Mouse (Mus musculus) heart, adult 9 months (tissue): ENCODE measurements around the gene Grk2.
"Not testable (repeated sequence)": the region's sequence is repeated elsewhere in the genome, so short reads cannot be mapped to it uniquely, and the experiment has no call there.

Experiments
- DNase-seq, 2 experiments: peaks; one replicate each; pipeline ENCODE4 v3.0.0; 2022; ENCODE audit warnings: low spot score in 2 of 2

Grk2 gene

DNA sequence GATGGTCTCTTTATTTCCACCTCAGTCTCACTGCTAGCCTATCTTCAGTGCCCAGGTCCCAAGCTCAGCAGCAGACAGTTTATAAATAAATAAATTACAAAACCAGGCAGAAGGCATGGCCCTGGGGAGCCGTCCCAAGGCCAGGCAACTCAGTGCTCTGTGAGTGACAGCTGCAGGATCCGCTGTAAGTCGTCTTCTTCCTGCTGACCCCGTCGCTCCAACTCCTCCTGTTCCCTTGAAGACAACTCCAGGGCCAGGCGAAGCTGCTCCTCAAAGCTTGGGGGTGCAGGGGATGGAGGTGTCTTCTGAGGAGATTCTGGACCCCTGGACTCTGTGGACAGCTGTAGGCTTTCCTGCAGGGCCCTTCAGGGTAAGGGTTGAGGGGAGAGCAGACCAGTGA, 35.8 kb downstream of the Grk2 start:
- DNase-seq: no peak

GRCm38 (mm10) chr19:4268566-4269361, 37.3 kb downstream of the Grk2 start, which contains the start of gene Ssh3:
Gene Ssh3 (minus strand): TSS chr19:4269180.
- DNase-seq: peak; percentile 60 to 63

DNA sequence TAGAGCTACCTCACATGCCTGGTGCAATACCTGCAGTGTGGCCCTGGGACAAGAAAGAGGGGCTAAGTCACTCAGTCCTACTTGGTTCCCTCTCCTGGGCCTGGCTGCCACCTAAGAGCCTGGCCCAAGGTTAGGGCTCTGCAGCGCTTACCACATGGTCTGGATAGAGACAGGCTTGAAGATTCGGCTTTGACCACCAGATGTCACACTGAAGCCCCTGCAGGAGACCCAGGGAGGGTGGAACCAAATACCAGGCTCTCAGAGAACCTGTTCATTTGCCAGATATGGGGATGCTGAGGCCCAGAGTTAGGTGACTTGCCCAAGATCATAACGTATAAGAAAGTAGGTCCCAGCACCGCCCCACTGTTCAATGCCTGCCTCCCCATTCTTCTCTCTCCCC, 40.1 kb downstream of the Grk2 start:
- DNase-seq: no peak

DNA sequence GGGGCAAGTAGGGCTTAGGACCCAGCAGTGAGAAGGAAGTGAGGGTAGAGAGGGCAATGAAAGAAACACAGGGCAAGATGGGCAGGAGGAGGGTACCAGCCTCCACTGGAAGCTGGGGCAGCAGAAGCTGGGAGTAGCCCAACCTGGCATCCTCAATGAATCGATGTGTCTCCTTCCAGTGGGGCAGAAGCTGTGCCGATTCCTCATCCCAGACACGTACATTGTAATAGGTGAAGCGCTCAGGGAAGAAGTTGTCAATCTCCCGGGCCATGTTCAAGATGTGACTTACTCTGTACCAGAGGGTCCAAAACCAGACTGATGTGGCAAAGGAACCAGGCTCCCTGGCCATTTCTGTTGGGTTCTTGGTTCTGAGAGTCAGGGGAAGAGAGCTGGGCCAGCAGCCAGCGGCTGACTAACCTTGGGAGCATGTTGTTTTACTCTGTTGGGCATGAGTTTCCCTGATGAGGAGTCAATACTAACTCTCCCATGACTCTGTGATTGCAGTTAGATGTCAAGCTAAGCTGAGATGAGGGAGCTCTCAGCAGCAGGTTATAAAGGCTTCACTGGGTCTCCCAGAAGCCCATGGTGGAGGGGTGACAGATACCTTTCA, 41.7 kb downstream of the Grk2 start:
- no peak for DNase-seq

DNA sequence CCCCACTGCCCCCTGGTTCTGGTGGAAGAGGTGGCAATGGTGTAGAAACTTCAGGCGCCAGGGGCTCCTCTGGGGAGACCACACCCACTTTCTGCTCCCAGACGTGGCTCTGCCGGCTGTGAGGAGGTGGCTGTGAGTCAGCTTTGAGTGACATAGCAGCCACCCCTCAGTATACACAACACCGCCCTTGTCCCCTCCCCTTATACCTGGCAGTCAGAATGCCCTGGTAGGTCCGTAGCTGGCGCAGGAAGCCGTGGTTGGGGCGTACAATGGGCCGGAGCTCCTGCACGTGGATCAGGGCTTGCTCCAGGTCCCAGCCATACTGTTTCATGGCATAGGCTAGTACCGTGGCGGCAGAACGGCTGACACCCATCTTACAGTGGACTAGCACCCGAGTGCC, 42.3 kb downstream of the Grk2 start:
- no peak for DNase-seq

GRCm38 (mm10) chr19:4262756-4263155, 43.3 kb downstream of the Grk2 start:
- DNase-seq: no peak

DNA sequence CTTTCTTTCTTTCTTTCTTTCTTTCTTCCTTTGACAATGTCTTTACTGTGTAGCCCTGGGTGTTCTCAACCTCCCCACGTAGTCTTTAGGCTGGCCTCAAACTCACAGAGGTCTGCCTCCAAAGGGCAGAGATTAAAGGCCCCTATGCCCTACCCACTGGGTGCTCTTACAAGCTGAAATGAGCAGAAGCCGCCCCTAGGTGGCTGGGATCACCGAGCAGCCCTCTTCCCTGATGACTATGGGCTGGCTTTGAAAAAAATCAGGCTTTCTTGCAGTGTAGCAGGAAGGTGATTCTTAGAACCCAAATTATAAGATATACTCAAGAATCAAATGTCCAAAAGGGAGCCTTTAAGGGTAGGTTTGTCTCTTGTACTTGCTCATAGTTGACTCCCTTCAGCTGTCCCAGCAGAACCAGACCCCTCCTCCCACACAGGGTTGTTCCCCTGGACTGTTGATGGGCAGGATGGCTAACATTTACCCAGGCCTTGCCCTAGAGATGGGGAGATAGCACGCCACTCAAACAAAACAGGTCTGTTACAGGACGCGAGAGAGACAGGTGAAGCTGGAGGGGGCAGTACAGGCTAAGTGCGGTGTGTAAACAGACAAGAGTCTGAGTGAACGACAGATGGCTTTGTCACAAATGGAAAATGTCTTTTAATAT, 44.9 kb downstream of the Grk2 start:
- DNase-seq: no peak

GRCm38 (mm10) chr19:4257897-4258252, 48.1 kb downstream of the Grk2 start:
- DNase-seq: no peak

DNA sequence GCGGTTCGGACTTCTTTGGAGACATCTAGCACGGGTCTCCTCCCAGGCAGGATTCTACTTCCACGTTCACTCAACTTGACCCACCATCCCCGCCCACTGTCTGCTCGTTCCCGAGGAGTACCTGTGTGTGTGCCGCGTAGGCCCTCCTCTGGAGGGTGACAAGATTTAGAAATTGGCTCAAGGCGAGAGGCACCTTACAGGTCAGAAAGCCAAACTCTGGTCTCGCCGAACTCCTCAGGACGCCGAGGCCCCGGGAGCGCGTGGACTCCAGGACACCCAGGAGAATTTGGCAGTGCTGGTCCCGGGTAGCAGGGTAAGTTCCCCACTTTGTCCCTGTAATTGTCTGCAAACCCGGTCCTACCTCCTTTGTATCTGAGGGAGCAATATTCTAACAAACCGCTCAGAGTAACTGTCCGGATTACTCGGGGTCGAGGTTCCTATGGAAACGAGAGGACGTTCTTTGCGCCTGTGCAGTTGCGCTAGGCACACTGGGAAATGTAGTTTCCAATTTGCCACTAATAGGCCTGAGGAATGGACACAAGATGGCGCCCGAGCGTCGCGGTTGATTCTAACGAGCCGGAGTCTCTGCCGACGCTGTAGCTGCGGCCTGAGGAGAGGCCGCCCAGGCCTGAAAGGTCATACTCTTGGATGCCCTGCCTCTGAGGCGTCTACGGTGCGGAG, 48.7 kb downstream of the Grk2 start:
- peak; percentile 89 to 94 for DNase-seq

- no peak for DNase-seq
These were observed 50.3 kb downstream of the Grk2 start for GRCm38 (mm10) chr19:4255583-4256162.

- DNase-seq: no peak
These were observed 51.8 kb downstream of the Grk2 start for GRCm38 (mm10) chr19:4254230-4254629.

- not testable (repeated sequence) for DNase-seq
These were observed 57.3 kb downstream of the Grk2 start for GRCm38 (mm10) chr19:4248683-4249082.

DNA sequence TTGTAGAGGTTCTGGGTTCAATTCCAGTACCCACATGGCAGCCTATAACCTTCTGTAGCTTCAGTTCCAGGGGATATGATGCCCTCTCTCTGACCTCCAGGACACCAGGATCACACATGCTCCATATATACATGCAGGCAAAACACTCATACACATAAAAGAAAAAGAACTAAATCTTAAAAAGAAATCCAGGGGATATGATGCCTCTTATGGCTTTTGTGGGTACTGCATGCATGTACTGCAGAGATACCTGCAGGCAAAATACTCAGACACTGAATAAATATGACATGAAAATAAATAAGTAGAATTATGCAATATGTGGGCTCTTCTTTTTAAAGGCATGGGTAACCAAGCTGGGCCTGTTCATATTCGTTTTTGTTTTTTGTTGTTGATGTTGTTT, 59.0 kb downstream of the Grk2 start:
- no peak for DNase-seq

- no peak for DNase-seq
These were observed 61.2 kb downstream of the Grk2 start for GRCm38 (mm10) chr19:4244775-4245174.

- DNase-seq: no peak
These were observed 63.6 kb downstream of the Grk2 start for GRCm38 (mm10) chr19:4242416-4242815.

DNA sequence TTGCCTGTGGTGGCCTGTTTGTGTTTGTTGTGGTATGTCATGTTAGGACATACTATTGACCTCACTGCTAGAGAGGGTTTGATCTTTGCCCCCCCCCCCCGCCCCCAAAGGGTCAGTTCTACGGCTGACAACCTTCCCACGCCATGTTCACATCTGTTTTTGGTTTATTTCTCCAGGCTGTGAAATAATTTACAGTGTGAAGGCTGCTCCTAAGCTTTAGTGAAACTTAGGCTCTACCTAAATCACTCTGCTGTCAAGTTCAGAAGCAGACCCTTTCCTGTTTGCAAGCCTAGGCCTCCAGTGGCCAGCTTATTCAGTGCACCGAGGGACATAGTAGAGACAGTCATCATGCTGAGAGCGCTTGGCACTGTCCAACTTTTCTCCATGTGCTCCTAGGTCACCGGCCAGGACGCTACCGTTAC, 65.8 kb downstream of the Grk2 start:
- no peak for DNase-seq
